In the genomic region with DNA sequence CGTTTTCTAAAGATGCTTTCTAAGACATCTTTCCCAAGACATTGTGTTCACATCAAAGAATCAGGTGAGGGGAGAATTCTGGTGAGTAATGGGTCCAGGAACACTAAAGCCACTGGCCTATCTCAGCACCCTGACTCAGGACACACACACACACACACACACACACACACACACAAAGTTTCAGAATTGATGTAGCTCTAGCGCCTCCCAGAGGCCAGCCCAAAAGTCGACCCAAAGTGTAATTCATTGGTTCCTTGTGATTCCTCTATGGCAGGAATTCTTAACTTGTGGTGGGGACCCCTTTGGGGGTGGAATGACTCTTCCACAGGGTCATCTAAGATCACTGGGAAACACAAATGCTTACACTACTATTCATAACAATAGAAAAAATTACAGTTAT, we compare ENCODE assay signal across 10 mouse cellular contexts. TPM values are rescaled to one million over a fixed set of nuclear protein-coding genes. Genes with fewer than 3 reads are reported as not detected.
DNase-seq lines count a peak whose midpoint lies in the region; ATAC-seq and TF ChIP-seq lines count a peak whose summit lies in the region.
"Had no signal": no experiment of that assay in that cellular context is flagged by ENCODE, and none has a peak within 500 bp of the region (broad histone marks: within the 10 kb centered on the region; RNA-seq: fewer than 3 reads in every experiment).

No protein-coding gene starts in this region.

- ATAC-seq in granulocyte monocyte progenitor cell, adult 5-6 weeks (replicated peaks; ENCODE audit: poor library complexity, severe bottlenecking): 0 out of 2 replicates have a peak, but pooled peaks have one; percentile 10
- ATAC-seq in stomach, postnatal 0 days (ENCODE audit: low FRiP score, low TSS enrichment): no peak

- no peaks in the 10 kb centered on the region for H3K36me3 ChIP-seq in stomach, postnatal 0 days (ENCODE audit: control insufficient read depth, insufficient read depth, low read length)
- H3K36me3 ChIP-seq: liver, embryonic 13.5 days; stomach, embryonic 15.5 days had no signal

- no peak for TF ChIP-seq EP300 in stomach, postnatal 0 days (optimal IDR thresholded peaks at IDR 0.05)

- no peak overlapping the region for H3K9ac ChIP-seq in stomach, postnatal 0 days (ENCODE audit: low read length)
- H3K9ac ChIP-seq: liver, embryonic 13.5 days; stomach, embryonic 15.5 days had no signal

- peak; percentile 72 for TF ChIP-seq CTCF in layer of hippocampus, adult 2 months (conservative IDR thresholded peaks at IDR 0.05)
- TF ChIP-seq CTCF in stomach, postnatal 0 days (IDR thresholded peaks at IDR 0.05; ENCODE audit: low read depth): peak; percentile 91

- no peaks in the 10 kb centered on the region for H3K4me1 ChIP-seq in stomach, postnatal 0 days (replicated peaks; ENCODE audit: control insufficient read depth, insufficient read depth)

- peak; percentile 68 for DNase-seq in cerebellum, adult 9-10 months
- DNase-seq in cerebellum, adult 8-10 months: no peak
- DNase-seq in layer of hippocampus, adult 2 months (ENCODE audit: low spot score in 2 of 2): peak in 1 of 2 experiments; percentile 54
- no peak for DNase-seq in layer of hippocampus, adult 8-10 months (ENCODE audit: low spot score in 2 of 2)
- DNase-seq in MN1 (ENCODE audit: low spot score): peak; percentile 72
- DNase-seq in stomach, postnatal 0 days (ENCODE audit: low spot score): peak; percentile 78
- no peak for DNase-seq in heart, adult 11 months
- DNase-seq: liver, embryonic 13.5 days had no signal

- peaks cover 3% of the 10 kb centered on the region; the same call in 1 of the 2 replicates for H3K27me3 ChIP-seq in stomach, postnatal 0 days (ENCODE audit: control insufficient read depth, insufficient read depth, low read length)

- no peak overlapping the region for H3K4me3 ChIP-seq in layer of hippocampus, adult 2 months
- H3K4me3 ChIP-seq in stomach, postnatal 0 days (ENCODE audit: low read depth, low read length): no peak overlapping the region
- H3K4me3 ChIP-seq: liver, embryonic 13.5 days; stomach, embryonic 15.5 days had no signal

- H3K27ac ChIP-seq in layer of hippocampus, adult 2 months: no peak overlapping the region
- H3K27ac ChIP-seq in stomach, postnatal 0 days (replicated peaks): no peak overlapping the region
- H3K27ac ChIP-seq: liver, embryonic 13.5 days; stomach, embryonic 15.5 days had no signal

- WGBS in stomach, postnatal 0 days: 18% methylated on average over 3 of the region's 3 CpGs

- H3K9me3 ChIP-seq in stomach, postnatal 0 days (ENCODE audit: control insufficient read depth, low read length): no peaks in the 10 kb centered on the region
- H3K9me3 ChIP-seq: liver, embryonic 13.5 days; stomach, embryonic 15.5 days had no signal

- H3K4me2 ChIP-seq in stomach, postnatal 0 days (replicated peaks; ENCODE audit: low read depth): no peak overlapping the region
- H3K4me2 ChIP-seq: liver, embryonic 13.5 days; stomach, embryonic 15.5 days had no signal

RNA-seq across cellular contexts. Expression of a gene that starts 10.7 kb away (rescaled TPM):
- total RNA-seq in layer of hippocampus, adult 2 months (2021): 10 to 100 TPM; 12.8 to 14.1 TPM
- total RNA-seq in layer of hippocampus, adult 8-10 months (2022): 10 to 100 TPM in 3 of 4 experiments, 1 to 10 TPM in 1; 5.4 to 13.8 (median 10.7) TPM
- total RNA-seq in granulocyte monocyte progenitor cell, adult 5-6 weeks (2014; fragmentation: Nextera tagmentation): 8.1 and 13.7 TPM in 2 replicates
- total RNA-seq in granulocyte monocyte progenitor cell, adult 5-6 weeks (2017): 19.3 and 24.4 TPM in 2 replicates
- 0.21 and 0.38 TPM in 2 replicates for polyA plus RNA-seq in stomach, postnatal 0 days (2015; fragmentation: Nextera tagmentation; extraction: Ambion mirVana)
- polyA plus RNA-seq: liver, embryonic 13.5 days had no signal

RNA-seq across cellular contexts. Expression of a gene that starts 16.8 kb away (rescaled TPM):
- total RNA-seq in layer of hippocampus, adult 2 months (2021): 10 to 100 TPM; 90.3 to 92.7 TPM
- 10 to 100 TPM; 76.6 to 96.7 (median 85.4) TPM for total RNA-seq in layer of hippocampus, adult 8-10 months (2022)
- not detected in 2 replicates for total RNA-seq in granulocyte monocyte progenitor cell, adult 5-6 weeks (2014; fragmentation: Nextera tagmentation)
- total RNA-seq in granulocyte monocyte progenitor cell, adult 5-6 weeks (2017): not detected in 2 replicates
- 10.1 and 12.1 TPM in 2 replicates for polyA plus RNA-seq in stomach, postnatal 0 days (2015; fragmentation: Nextera tagmentation; extraction: Ambion mirVana)

RNA-seq across cellular contexts. Expression of a gene that starts 19.3 kb away (rescaled TPM):
- not detected for total RNA-seq in layer of hippocampus, adult 2 months (2021)
- total RNA-seq in layer of hippocampus, adult 8-10 months (2022): under 1 TPM in 1 of 4 experiments, not detected in 3; 0.28 TPM
- not detected in 2 replicates for total RNA-seq in granulocyte monocyte progenitor cell, adult 5-6 weeks (2014; fragmentation: Nextera tagmentation)
- not detected in 2 replicates for total RNA-seq in granulocyte monocyte progenitor cell, adult 5-6 weeks (2017)
- polyA plus RNA-seq in stomach, postnatal 0 days (2015; fragmentation: Nextera tagmentation; extraction: Ambion mirVana): 0.17 and 0.21 TPM in 2 replicates
- polyA plus RNA-seq: liver, embryonic 13.5 days had no signal

RNA-seq across cellular contexts. Expression of a gene that starts 27.6 kb away (rescaled TPM):
- total RNA-seq in layer of hippocampus, adult 2 months (2021): 10 to 100 TPM; 15.7 to 17.1 TPM
- 10 to 100 TPM; 17.4 to 26.8 (median 19.5) TPM for total RNA-seq in layer of hippocampus, adult 8-10 months (2022)
- total RNA-seq in granulocyte monocyte progenitor cell, adult 5-6 weeks (2014; fragmentation: Nextera tagmentation): 60.7 and 70.5 TPM in 2 replicates
- total RNA-seq in granulocyte monocyte progenitor cell, adult 5-6 weeks (2017): 52.8 and 63.3 TPM in 2 replicates
- 108 and 120 TPM in 2 replicates for polyA plus RNA-seq in stomach, postnatal 0 days (2015; fragmentation: Nextera tagmentation; extraction: Ambion mirVana)

RNA-seq across cellular contexts. Expression of a gene that starts 45.4 kb away (rescaled TPM):
- 10 to 100 TPM; 51.7 to 51.9 TPM for total RNA-seq in layer of hippocampus, adult 2 months (2021)
- total RNA-seq in layer of hippocampus, adult 8-10 months (2022): 10 to 100 TPM; 41.9 to 47.8 (median 43.2) TPM
- total RNA-seq in granulocyte monocyte progenitor cell, adult 5-6 weeks (2014; fragmentation: Nextera tagmentation): 12.4 and 42.8 TPM in 2 replicates
- total RNA-seq in granulocyte monocyte progenitor cell, adult 5-6 weeks (2017): 29.4 and 34.9 TPM in 2 replicates
- 32.8 and 36.9 TPM in 2 replicates for polyA plus RNA-seq in stomach, postnatal 0 days (2015; fragmentation: Nextera tagmentation; extraction: Ambion mirVana)

Comparison
In these comparisons a context has a peak if more than half of its experiments do, and no peak if none do; other contexts are left out.
1. DNase-seq: peak in cerebellum, adult 9-10 months (single experiment), MN1 (single experiment) and stomach, postnatal 0 days (single experiment); none in cerebellum, adult 8-10 months (single experiment), layer of hippocampus, adult 8-10 months (0 of 2) and heart, adult 11 months (single experiment).
2. RNA of a gene that starts 16.8 kb away (total RNA-seq): 90.3 to 92.7 TPM in layer of hippocampus, adult 2 months and 76.6 to 96.7 TPM in layer of hippocampus, adult 8-10 months; not detected in granulocyte monocyte progenitor cell, adult 5-6 weeks; every median in the first group is over 10 times any median in the second.